Mouse (Mus musculus) kidney, adult 2 months (tissue): ENCODE data around the gene Tnnc1.

Source experiments
- CTCF ChIP-seq: fragments of 200-500 bp; conservative IDR thresholded peaks from 2 replicates; pipeline ENCODE4 v1.5.1; 2011; ENCODE audit warnings: low read depth, mild to moderate bottlenecking, control low read depth, low read length, moderate library complexity, mixed read lengths; ENCODE audit not compliant: insufficient read depth, insufficient read length
- POLR2A ChIP-seq: fragments of 200-500 bp; IDR thresholded peaks from one replicate; pipeline ENCODE4 v1.6.1; 2011; ENCODE audit warnings: low read depth, low read length, control low read depth

DNA sequence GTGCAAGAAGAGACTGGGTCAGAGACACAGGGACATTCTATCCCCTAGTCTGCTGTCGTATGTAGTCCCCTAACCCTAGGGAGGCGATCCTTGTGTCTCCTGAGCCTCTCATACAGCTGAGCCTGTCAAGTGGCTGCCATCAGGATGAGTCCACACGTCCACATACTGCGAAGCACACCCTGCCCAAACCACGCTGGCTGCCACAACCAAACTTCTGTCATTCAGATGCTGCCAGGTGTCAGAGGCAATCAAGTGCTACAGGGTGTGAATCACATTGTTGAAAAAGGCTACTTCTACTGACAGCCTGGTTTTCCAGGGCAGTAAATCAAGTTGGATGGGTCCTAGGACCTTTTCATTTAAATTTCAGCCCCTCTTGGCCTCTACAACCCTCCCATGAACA lies 30.4 kb upstream of the Tnnc1 start:
- TF ChIP-seq POLR2A (no peak), CTCF (no peak)
